Mouse (Mus musculus) limb, embryonic 11.5 days (tissue): ENCODE data around the gene 9430015G10Rik. TPM values are rescaled to one million over a fixed set of nuclear protein-coding genes. Genes with fewer than 3 reads are reported as not detected.

Experiments
- ATAC-seq: fragments of 200-750 bp; cut with Nextera tagmentation; 2 replicates; pipeline ENCODE4 v1.8.0; 2017; ENCODE audit warnings: low read depth; ENCODE audit not compliant: insufficient number of reproducible peaks, low FRiP score, low TSS enrichment
- DNase-seq: peaks from one replicate; pipeline ENCODE4 v3.0.0-alpha.2; 2015; ENCODE audit warnings: low spot score
- H3K27ac ChIP-seq: fragments of 300-500 bp; sonication (generic); replicated peaks from 2 replicates; pipeline ENCODE4 v1.5.1; 2014; ENCODE audit warnings: low read depth, mild to moderate bottlenecking, low read length
- H3K27me3 ChIP-seq: fragments of 300-500 bp; sonication (generic); 2 replicates; pipeline ENCODE4 v1.6.1; 2014; ENCODE audit warnings: mild to moderate bottlenecking, low read length, mixed read lengths; ENCODE audit not compliant: control insufficient read depth, insufficient read depth
- H3K36me3 ChIP-seq: fragments of 300-500 bp; sonication (generic); 2 replicates; pipeline ENCODE4 v1.6.1; 2014; ENCODE audit warnings: mild to moderate bottlenecking, low read length, moderate library complexity, mixed read lengths; ENCODE audit not compliant: control insufficient read depth, insufficient read depth
- H3K4me1 ChIP-seq: fragments of 300-500 bp; sonication (generic); 2 replicates; pipeline ENCODE4 v1.6.1; 2014; ENCODE audit warnings: low read length, mixed read lengths; ENCODE audit not compliant: control insufficient read depth, insufficient read depth
- H3K4me2 ChIP-seq: fragments of 300-500 bp; sonication (generic); 2 replicates; pipeline ENCODE4 v1.6.1; 2014; ENCODE audit warnings: low read depth, mild to moderate bottlenecking, moderate library complexity; ENCODE audit not compliant: severe bottlenecking
- H3K4me3 ChIP-seq: fragments of 300-500 bp; sonication (generic); 2 replicates; pipeline ENCODE4 v1.5.1; 2014; ENCODE audit warnings: low read depth, low read length
- H3K9ac ChIP-seq: fragments of 300-500 bp; sonication (generic); 2 replicates; pipeline ENCODE4 v1.6.1; 2014; ENCODE audit warnings: mild to moderate bottlenecking, low read length
- H3K9me3 ChIP-seq: fragments of 300-500 bp; sonication (generic); 2 replicates; pipeline ENCODE4 v1.6.1; 2016; ENCODE audit warnings: low read length; ENCODE audit not compliant: control insufficient read depth
- WGBS: fragments of 180-500 bp; shearing (Covaris S2); extraction: QIAGEN DNeasy Blood & Tissue Kit; methylation state at CpG from one replicate; pipeline ENCODE4 v1.1.7; 2014; 5-methylcytosine and 5-hydroxymethylcytosine counted together
- polyA plus RNA-seq: library from polyadenylated mRNA; unstranded; fragments of >200 nt; fragmentation: Nextera tagmentation; extraction: Ambion mirVana; gene quantifications from 2 replicates; pipeline ENCODE4 v1.2.1, GENCODE M21; 2014

9430015G10Rik gene
- polyA plus RNA-seq, 1 experiment from 2014 or later = 61.9 TPM

- H3K9ac ChIP-seq = peak overlapping the region; percentile 71
- H3K36me3 ChIP-seq = no peaks in the 10 kb centered on the region
- ATAC-seq (peak; percentile 55), DNase-seq (peak; percentile 71)
- no peaks in the 10 kb centered on the region for H3K4me1 ChIP-seq
- H3K9me3 ChIP-seq = no peaks in the 10 kb centered on the region
- no peaks in the 10 kb centered on the region for H3K27me3 ChIP-seq
- peak overlapping the region; percentile 70 for H3K4me3 ChIP-seq
- WGBS = 34% methylated on average over 13 of the region's 13 CpGs
- H3K4me2 ChIP-seq = peak overlapping the region; percentile 44
- H3K27ac ChIP-seq = peak overlapping the region; percentile 42; the same call in 1 of the 2 replicates
These were observed 906 bp upstream of the 9430015G10Rik start for GRCm38 (mm10) chr4:156108606-156109546.

GRCm38 (mm10) chr4:156124077-156124476 lies 14.3 kb downstream of the 9430015G10Rik start:
- Histone ChIP-seq H3K9ac (no peak overlapping the region), H3K4me3 (no peak overlapping the region), H3K4me2 (no peak overlapping the region), H3K36me3 (peaks cover 47% of the 10 kb centered on the region), H3K9me3 (no peaks in the 10 kb centered on the region), H3K27ac (no peak overlapping the region), H3K27me3 (no peaks in the 10 kb centered on the region), H3K4me1 (no peaks in the 10 kb centered on the region)
- 95% methylated on average over 7 of the region's 7 CpGs for WGBS
- ATAC-seq (no peak), DNase-seq (no peak)

- H3K9ac ChIP-seq = no peak overlapping the region
- H3K4me1 ChIP-seq = no peaks in the 10 kb centered on the region
- H3K9me3 ChIP-seq = no peaks in the 10 kb centered on the region
- peaks cover 34% of the 10 kb centered on the region for H3K36me3 ChIP-seq
- no peak for DNase-seq
- no peaks in the 10 kb centered on the region for H3K27me3 ChIP-seq
- H3K4me2 ChIP-seq = no peak overlapping the region
- no peak overlapping the region for H3K27ac ChIP-seq
- H3K4me3 ChIP-seq = no peak overlapping the region
- 94% methylated on average over 6 of the region's 6 CpGs for WGBS
- no peak for ATAC-seq
These were observed 15.6 kb downstream of the 9430015G10Rik start for GRCm38 (mm10) chr4:156125393-156125792.

- H3K9me3 ChIP-seq = no peaks in the 10 kb centered on the region
- peaks cover 34% of the 10 kb centered on the region for H3K36me3 ChIP-seq
- no peak overlapping the region for H3K4me2 ChIP-seq
- H3K27me3 ChIP-seq = no peaks in the 10 kb centered on the region
- ATAC-seq (no peak), DNase-seq (no peak)
- no peaks in the 10 kb centered on the region for H3K4me1 ChIP-seq
- no peak overlapping the region for H3K27ac ChIP-seq
- 91% methylated on average over 7 of the region's 7 CpGs for WGBS
- no peak overlapping the region for H3K4me3 ChIP-seq
- H3K9ac ChIP-seq = no peak overlapping the region
These were observed 17.1 kb downstream of the 9430015G10Rik start for GRCm38 (mm10) chr4:156126841-156127240.

- no peak overlapping the region for H3K9ac ChIP-seq
- H3K4me1 ChIP-seq = no peaks in the 10 kb centered on the region
- WGBS = 87% methylated on average over 5 of the region's 5 CpGs
- DNase-seq (no peak), ATAC-seq (no peak)
- peaks cover 22% of the 10 kb centered on the region for H3K36me3 ChIP-seq
- no peak overlapping the region for H3K27ac ChIP-seq
- H3K9me3 ChIP-seq = no peaks in the 10 kb centered on the region
- no peaks in the 10 kb centered on the region for H3K27me3 ChIP-seq
- H3K4me2 ChIP-seq = no peak overlapping the region
- no peak overlapping the region for H3K4me3 ChIP-seq
These were observed 19.0 kb downstream of the 9430015G10Rik start for GRCm38 (mm10) chr4:156128746-156129145.

- DNase-seq (no peak), ATAC-seq (no peak)
- 84% methylated on average over 15 of the region's 15 CpGs for WGBS
- no peaks in the 10 kb centered on the region for H3K9me3 ChIP-seq
- H3K27me3 ChIP-seq = no peaks in the 10 kb centered on the region
- no peak within 1 kb of the TSS for H3K4me3 ChIP-seq
- H3K36me3 ChIP-seq = peaks cover 10% of the 10 kb centered on the region
- H3K27ac ChIP-seq = no peak within 1 kb of the TSS
- H3K9ac ChIP-seq = no peak within 1 kb of the TSS
- no peak within 1 kb of the TSS for H3K4me2 ChIP-seq
- no peaks in the 10 kb centered on the region for H3K4me1 ChIP-seq
These were observed 20.7 kb downstream of the 9430015G10Rik start, which contains the start of gene Rnf223 for GRCm38 (mm10) chr4:156130436-156130835. TSS of gene Rnf223 (plus strand) at chr4:156130513.

GRCm38 (mm10) chr4:156130940-156131339 lies 21.2 kb downstream of the 9430015G10Rik start:
- ATAC-seq (no peak), DNase-seq (no peak)
- no peaks in the 10 kb centered on the region; the same call in 1 of the 2 replicates for H3K9me3 ChIP-seq
- no peaks in the 10 kb centered on the region for H3K27me3 ChIP-seq
- H3K36me3 ChIP-seq = peaks cover 6% of the 10 kb centered on the region
- WGBS = 85% methylated on average over 10 of the region's 10 CpGs
- H3K4me1 ChIP-seq = no peaks in the 10 kb centered on the region
- no peak overlapping the region for H3K4me3 ChIP-seq
- H3K9ac ChIP-seq = no peak overlapping the region
- no peak overlapping the region for H3K27ac ChIP-seq
- no peak overlapping the region for H3K4me2 ChIP-seq

GRCm38 (mm10) chr4:156133334-156133733 lies 23.6 kb downstream of the 9430015G10Rik start:
- Histone ChIP-seq H3K4me3 (no peak overlapping the region), H3K27ac (no peak overlapping the region), H3K9me3 (no peaks in the 10 kb centered on the region; the same call in 1 of the 2 replicates), H3K4me2 (no peak overlapping the region), H3K4me1 (no peaks in the 10 kb centered on the region), H3K27me3 (no peaks in the 10 kb centered on the region), H3K9ac (no peak overlapping the region), H3K36me3 (no peaks in the 10 kb centered on the region)
- DNase-seq (no peak), ATAC-seq (no peak)
- WGBS = 76% methylated on average over 5 of the region's 5 CpGs
